Mouse (Mus musculus) spleen, postnatal 36 days (tissue): ENCODE results near the gene Slc25a10.
"Not testable (repeated sequence)": the region's sequence is repeated elsewhere in the genome, so short reads cannot be mapped to it uniquely, and the experiment has no call there.

Experiments
- DNase-seq, 2 experiments: peaks; one replicate each; pipeline ENCODE4 v3.0.0; 2022; ENCODE audit warnings: low spot score in 2 of 2, mixed read lengths in 1 of 2

The Slc25a10 gene

DNA sequence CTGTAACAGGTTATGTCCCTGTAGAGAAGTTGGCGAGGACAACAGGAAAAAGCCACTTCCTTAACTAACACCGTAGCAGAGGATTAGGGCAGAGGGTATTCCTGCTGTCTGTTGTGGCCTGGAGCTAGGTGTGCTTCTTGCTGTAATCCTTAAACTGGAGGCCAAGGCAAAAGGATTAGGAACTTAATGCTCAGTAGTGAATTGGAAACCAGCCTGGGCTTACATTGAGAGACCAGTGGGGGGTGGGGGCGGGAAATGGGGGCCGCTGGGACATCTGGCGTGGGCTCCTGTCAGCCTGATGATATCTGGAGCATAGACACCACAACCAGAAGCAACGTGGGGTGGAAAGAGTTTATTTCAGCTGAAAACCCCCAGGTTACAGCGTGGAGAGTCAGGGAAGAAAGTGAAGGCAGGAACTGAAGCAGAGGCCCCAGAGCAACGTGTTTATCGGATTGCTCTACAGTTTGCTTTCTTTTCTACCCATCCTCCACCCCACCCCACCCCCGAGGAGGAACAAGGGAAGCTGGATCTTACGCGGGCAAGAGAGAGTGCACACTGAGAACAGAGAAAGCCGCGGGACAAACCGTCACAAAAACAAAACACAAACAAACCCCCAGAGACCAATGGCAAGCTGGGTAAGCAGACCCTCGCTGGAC lies 18.9 kb downstream of the Slc25a10 start:
- DNase-seq, result no peak

DNA sequence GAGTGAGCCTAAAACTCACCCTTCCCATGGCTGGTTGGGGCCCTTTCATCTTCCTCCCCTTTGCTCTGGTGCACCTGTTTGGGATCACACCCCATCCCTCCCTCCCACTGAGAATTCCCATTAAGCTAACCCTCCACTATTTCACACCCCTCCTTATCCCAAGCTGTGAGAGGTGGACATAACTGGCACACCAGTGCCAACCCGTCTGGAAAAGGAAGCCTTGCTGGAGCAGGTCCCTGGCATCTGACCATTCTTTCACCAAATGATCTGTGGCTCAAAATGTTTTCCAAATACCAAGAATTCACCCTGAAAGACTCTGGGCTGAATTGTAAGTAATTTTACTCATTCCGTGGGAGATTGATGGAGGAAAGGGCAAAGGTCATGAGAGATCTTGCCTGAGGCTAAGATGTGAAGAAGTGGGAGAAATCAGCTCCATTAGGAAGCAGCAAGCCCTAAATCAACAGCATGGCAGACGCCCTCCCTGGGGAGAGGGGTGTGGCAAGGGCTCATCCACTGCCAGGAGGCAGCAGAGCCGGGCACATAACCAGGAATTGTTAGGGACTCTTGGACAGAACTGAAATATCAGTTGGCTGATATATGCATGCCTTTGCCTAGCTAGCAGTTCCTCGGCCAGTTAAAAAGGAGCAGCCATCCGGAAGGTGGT lies 21.3 kb downstream of the Slc25a10 start:
- DNase-seq, result no peak

DNA sequence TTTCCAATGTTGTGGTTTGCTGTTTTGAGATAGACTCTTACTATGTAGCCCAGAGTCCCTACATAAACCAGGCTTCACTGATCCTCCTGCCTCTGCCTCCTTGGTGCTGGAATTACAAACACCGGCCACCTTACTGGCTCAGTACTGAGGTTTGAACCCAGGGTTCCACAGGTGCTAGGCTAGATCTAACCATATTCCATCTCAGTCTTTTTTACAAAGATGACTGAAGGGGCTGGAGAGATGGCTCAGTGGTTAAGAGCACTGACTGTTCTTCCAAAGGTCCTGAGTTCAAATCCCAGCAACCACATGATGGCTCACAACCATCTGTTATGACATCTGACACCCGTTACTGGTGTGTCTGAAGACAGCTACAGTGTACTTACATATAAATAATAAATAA lies 22.6 kb downstream of the Slc25a10 start:
- not testable (repeated sequence) for DNase-seq

DNA sequence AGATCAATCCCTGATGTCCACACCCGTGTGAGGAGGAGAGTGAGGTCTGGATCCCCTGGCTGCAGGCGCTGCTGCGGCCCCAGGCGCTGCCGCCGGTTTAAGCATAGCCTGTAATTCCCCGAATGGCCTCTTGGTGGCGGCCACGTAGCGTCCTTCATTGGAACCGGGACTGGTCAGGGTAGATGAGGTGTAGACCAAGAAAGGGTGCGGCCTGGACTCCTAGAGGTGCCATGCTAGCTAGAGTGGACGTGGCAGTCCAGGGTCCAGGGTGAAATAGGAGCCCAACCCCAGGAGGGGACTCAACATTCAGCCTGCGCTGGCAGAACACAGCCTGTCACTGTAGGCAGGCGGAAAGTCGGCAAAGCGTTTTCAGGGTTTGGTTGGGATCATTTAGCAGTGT lies 24.0 kb downstream of the Slc25a10 start:
- peak; percentile 75 to 77 for DNase-seq

DNA sequence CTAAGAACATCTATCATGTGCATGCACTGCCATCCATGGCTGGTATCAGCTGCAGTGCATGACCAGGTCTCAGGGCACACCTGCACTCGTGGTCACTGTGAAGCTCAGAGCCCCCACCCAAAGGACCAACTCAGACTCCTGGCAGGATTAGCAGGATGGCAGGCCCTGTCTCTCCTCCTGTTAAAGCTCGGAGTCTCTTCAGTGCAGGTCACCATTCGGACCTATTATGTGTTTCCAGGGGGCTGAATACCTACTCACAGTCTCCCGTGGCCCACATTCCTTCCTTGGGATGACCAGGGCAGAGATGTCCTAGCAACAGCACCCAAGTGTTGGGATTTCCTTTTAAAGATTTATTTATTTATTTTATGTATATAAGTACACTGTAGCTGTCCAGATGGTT lies 25.5 kb downstream of the Slc25a10 start:
- no peak for DNase-seq

DNA sequence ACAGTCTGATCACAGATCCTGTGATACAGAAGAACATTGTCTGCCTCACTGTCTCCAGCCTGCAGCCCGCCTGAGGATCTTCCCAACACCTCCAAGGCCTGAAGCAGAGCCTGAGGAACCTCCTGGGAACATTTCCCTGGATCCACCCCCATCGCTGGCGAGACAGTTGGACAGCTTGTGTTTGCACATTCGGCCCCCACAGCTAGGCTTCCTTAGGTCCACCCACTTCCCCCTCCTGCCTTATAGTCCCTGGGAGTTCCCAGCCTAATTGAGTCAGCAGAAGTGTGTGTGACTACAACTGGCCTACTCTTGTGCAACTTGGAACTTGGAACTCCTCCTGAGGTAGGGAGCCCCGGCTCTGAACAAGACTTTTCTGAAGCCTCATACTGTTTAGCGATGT lies 26.4 kb downstream of the Slc25a10 start:
- DNase-seq, result peak; percentile 15 to 35

DNA sequence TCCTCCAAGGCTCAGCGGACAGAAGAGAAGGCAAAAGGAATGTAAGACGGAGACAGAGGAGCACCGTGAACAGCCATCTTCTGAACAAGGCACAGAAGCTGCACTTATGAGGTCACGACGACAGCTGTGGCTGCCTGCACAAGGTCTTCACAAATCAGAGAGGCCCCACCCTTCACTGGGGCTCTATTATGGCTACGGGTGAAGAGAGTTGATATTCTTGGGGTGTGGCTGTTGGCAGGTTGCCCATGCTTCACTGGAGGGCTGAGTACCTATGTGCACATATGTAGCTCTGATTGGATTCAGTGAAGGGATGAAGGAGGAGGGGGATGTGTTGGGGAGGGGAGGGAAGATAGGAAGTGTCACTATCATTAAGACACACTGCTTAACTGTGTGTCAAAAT lies 26.9 kb downstream of the Slc25a10 start:
- DNase-seq, result no peak

DNA sequence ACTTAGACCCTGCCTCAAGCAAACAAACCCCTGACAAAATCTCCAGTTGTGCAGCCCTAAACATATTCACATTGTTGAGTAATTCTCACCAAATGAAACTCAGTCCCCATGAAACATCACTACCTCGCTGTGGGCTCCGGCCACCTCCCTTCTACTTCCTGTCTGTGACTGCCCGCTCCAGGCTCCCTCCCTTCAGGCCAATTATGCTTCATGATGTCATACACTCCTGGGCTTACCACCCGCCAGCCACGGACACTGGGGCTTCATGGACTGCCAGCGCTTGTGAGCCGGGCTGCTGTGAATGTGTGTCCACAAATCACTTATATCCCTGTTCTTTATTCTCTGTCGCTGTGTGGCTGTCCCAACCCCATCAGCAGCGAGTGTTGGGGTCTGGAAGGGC lies 28.1 kb downstream of the Slc25a10 start:
- DNase-seq, result peak; percentile 39 to 44

DNA sequence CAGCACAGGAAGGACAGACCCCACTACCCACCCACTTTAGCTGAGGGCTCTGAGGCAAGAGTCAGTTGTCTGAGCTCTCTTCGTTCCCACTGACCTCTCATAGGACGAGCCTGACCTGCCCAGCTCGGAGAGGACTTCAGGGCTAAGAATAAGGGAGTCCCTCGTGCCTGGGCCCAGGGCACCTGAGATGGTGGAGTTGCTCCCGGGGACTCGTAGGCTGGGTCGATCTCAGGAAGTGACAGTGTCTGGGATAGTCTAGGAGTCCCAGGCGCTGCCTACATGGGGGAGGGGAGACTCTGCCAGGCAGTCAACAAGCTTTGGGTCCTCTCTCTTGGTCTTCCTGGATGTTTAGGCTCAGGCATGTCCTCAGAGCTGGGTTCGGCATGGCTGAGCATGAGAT lies 28.9 kb downstream of the Slc25a10 start:
- DNase-seq, result no peak

DNA sequence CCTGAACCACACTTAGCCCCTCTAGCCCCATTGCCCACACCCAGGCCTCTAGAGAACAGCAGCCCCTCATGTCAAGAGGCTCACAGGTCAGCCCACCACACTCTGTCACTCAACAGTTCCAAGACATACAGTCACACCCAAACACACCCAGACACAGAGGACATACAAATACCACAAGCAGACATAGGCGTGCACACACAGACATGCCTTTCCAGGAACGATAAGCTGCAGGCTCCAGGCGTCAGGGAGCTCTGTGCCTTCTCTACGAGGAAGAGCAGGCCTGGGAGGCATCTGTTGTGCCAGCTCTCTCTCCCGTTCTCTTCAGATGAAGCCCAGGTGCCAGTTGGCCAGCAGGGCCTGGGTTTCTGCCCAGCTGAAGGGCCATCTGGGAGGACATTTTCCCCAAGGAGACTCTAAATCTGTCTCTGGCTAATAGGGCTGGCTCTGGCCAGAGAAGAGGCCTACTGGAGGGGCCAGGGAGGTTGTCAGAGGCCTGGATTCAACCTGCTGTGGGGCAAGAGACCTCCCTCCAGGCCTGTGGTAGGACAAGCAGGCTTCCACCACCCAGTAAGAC lies 29.4 kb downstream of the Slc25a10 start:
- DNase-seq, result no peak

DNA sequence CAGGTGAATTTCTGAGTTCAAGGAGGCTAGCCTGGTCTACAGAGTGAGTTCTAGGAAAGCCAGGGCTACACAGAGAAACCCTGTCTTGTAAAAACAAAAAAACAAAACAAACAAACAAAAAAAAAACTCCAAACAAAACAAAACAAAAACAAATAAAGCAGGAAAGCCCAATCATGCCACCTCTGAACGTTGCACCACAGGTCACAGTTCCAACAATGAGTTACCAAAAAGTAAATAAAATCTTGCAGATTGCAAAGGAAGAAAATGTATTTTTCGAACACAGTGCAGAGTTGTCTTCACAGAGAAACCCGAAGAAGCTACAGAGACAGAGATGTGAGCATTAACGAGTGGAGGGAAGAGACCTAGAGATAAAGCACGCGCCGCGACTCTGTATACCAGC lies 30.9 kb downstream of the Slc25a10 start:
- DNase-seq, result no peak

DNA sequence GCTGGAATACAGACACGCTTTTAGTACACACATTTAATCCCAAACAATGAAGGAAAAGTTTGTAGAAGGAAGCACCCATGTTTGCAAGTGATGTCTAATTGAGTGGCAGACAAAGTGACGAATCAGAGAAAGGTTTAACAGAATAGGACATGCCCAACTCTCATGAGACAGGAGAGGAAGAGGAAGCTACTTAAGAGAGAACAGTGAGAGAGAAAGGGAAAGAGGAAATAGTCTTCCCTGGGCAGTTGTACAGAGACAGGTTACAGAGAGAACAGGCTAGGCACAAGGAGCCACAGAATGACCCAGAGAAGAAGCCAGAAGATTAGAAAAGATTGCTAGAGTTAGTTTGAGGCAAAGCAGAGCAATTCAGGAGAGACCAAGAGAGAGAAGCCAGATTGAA lies 34.3 kb downstream of the Slc25a10 start:
- peak in 1 of 2 experiments; percentile 48 for DNase-seq

DNA sequence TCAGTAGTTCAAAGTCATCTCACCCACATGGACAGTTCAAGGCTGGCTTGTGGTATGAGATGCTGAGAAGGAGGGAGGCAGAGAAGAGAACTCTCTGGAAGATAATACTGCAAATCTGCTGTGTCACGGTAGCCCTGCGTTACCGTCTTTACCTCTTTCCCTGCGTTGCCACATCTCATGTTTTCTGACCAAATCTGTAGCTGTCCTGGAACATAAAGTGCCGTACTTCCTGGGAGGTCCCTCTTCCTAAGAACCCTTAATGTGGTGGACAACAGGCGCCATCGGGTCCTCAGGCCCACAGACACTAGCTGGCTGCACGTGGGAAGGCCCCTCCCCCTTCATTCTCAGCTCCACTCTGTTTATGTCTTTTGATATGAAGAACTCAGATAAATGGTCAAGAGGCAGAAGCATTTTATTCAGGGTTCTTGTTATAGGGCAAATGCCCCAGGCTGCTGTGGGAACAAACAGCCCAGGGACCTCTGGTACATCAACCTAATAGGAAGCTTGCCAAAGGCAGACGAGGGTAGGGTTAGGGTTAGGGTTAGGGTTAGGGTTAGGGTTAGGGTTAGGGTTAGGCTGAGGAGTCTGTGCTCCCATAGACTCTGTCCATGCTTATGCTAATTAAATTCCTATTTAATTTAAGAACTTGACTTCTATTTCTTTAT lies 36.2 kb downstream of the Slc25a10 start:
- DNase-seq, result no peak

DNA sequence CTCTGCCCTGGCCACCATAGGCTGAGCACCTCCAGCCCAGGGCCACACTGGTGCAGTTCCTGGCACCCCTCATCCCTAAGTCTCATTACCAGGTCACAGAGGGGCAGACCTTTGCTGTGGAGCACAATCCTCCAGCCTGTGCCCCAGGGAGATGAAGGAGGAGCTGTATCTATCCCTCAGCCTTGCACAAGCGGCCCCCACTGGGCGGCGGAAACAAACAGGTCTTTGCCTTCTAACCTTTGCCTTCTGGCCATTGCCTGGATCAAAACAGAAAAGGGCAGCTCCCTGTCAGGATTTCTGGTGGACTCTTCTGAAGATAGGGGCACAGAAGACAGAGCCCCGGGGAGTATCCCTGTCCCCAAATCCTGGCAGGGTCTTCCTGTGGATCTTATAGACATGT lies 37.3 kb downstream of the Slc25a10 start:
- no peak for DNase-seq

DNA sequence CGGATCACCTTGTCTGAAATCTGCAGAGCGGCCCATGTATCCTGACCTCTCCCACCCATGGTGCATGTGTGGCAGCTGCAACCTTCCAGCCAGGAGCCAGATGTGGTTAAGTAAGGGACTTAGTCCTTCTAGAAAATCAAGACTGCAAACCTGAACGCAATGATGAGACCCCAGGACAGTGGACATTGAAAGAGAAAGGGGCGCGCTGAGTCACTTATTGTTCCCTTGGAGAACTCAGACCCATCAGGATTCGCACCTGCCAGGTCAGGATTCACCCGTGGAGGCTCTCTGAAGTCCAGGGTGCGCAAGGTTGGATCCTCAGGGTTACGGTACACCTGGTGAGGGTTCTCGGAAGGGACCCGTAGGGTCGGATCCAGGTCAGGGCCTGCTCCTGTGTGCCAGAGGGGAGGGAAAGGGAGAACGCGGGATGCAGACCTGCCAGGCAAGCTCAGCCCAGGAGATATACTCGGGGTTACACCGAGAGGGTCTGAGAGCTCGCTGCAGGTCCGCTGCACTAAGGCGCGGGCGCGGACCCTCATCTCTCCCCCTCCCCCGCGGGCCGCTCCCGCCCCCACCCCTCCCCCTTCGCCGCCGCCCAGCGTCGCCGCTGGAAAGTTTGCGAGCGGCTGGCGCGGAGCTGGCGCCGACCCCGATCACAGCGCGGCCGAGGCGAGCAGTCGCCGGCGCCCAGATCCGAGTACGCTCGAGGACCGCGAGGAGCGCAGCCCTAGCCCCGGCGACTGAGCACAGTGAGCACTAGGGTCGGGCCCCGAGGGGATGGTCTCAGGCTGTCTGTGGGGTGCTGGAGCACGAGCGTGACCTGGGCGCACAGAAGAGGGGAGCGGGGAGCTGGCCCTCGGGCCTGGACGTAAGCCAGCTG lies 38.7 kb downstream of the Slc25a10 start, which contains the start of gene Gcgr:
TSS of gene Gcgr (plus strand) at position 615 of the 880 bp plus-strand sequence.
- no peak for DNase-seq

DNA sequence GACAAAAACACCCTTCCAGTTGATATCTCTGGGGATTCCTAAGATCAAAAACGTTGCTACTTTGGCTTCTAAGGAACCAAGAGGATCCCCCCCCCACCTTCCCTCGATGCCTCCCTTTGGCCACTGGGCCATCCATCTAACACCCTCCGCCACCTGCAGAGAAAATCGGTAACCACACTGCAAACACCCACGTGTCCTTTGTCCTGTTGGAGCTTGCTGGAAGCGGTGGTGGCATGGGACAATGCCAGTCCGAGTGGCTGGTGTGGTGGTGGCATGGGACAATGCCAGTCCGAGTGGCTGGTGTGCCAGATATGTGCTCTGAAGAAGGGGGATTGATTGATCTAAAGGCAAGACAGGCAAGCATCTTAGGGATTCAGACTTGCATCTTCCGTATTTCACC lies 40.0 kb downstream of the Slc25a10 start:
- DNase-seq, result no peak

DNA sequence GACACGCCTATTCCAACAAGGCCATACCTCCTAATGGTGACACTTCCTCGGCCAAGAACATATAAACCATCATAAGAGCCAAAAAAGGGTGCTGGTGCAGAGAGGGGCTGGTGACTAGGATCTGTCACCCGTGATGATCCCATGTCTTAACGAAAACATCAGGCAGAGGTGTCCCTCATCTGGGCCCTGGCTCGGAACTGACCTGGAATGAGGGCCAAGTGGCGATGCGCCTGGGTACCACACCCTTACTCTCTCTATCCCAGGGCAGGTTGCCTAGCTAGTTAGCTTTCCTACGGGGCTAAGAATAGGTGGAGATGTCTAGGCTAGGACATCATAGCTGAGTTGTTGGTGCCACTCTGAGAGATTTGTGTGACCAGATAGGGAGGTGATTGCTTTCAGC lies 42.5 kb downstream of the Slc25a10 start:
- no peak for DNase-seq

DNA sequence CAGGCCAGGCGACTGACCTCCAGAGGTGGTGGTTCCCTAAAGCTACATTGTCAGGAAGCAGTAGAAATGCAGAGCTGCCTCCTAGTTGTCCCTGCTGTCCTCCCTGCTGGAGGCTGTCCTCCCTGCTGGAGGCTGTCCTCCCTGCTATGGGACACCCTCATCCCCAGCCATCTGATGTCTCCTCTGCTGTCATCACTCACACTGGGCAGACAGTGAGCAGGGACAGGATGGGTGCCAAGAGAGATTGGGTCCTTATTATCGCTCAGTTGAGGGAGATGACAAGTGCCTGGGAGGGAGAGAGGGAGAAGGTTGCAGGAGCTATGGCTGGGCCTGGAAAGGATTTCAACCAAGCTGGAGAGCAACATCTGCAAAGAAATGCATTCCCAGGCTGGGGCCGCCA lies 43.5 kb downstream of the Slc25a10 start:
- no peak for DNase-seq

DNA sequence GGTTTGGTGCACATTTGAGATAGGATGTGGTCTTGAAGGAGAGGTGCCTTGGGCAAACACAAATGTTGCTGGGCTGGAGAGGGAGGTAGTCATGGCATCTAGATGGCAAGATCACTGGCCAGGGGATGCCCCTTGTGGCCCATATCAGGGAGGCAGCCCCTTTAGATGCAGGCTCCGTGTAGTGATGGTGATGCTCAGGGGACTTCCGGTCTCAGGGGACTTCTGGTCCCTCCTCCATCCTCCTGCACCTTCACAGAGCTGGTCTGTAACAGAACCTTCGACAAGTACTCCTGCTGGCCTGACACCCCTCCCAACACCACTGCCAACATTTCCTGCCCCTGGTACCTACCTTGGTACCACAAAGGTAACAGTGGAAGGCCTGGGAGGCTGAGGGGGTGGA lies 44.2 kb downstream of the Slc25a10 start:
- DNase-seq, result no peak

DNA sequence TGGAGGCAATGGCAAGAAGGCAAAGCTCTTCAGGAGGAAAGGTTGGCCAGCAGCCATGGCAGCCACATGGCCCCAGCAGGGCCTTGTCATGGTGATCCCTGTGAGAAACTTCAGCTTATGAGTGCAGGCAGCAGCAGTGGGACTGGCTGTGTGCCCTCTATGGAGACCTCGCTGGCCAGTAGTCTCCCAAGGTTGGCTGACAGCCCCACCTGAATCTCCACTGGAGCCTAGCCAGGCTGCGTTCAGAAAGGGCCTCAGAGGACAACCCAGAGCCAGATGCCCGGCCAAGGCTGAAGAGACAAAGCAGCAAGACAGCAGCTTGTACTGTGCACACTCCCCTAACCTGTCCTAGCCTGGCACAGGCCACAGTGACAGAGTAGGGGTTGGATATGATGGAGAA lies 46.8 kb downstream of the Slc25a10 start:
- no peak for DNase-seq

DNA sequence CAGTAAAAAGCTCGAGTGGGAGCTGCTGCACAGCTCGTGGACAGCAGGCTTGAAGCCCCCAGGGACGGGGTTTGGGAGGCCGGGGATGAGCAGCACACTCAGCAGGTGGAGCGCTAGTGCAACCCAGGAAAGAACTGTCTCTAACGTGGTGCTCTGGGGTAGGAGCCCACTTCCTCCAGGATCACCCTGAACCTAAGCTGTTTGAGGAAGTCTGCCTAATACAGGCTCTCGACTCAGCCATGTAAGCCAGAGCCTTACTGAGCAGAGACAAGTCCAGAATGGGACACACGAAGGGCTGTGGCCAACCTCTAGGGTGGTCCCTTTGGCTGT lies 47.3 kb downstream of the Slc25a10 start:
- DNase-seq, result no peak
